Mouse (Mus musculus): Measurements from ENCODE around the gene Hjurp. TPM values are rescaled to one million over a fixed set of nuclear protein-coding genes. Genes with fewer than 3 reads are reported as not detected.

Hjurp gene
- 77.9 and 81.6 TPM in 2 replicates for polyA plus RNA-seq (2015; fragmentation: Nextera tagmentation; extraction: Ambion mirVana)

DNA sequence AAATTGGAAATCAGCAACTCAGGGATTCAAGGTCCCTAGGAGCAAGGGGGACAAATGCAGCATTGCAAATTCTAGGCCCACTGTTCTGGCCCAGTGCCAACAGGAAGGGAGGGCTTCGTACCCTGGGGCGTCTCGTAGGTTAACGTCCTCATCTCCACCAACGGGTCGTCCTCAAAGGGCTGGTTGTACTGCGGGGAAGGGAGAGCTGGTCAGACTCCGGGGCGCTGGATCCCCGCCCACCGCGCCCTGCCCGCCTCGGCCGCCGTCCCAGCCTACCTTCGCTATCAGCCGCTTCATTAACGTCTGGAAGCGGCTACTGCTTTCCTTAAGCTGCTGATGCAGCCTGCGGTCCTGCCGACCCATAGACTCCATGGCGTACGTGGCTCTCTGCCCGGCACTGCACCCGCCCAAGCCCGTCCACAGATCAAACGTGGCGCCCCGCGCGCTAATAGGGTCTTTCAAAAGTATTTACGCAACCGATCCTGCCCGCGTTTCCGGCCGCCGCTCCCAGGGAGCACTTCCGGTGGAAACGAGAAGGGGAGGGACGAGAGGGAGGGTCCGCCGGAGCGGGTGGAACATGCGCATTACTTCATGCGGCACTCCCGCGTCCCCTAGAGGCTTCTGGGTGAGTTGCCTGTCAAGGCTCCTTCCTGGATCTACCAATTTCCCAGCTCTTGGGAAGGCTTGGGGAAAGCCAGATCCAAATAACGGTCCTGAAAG lies at the start of gene Hjurp, which contains the start of gene Trpm8:
Gene Hjurp, minus strand, starts transcription at position 536 of the 720 bp plus-strand sequence.
Gene Trpm8, plus strand, starts transcription at position 564 of the 720 bp plus-strand sequence.
- Histone ChIP-seq H3K9me3 (peaks cover 4% of the 10 kb centered on the region; the same call in 1 of the 2 replicates), H3K36me3 (0 out of 2 replicates have a peak, but pooled peaks cover 14% of the 10 kb centered on the region), H3K27ac (replicated peaks) (peak within 1 kb of the TSS; percentile 57), H3K9ac (peak within 1 kb of the TSS; percentile 52), H3K4me3 (peak within 1 kb of the TSS; percentile 42), H3K27me3 (no peaks in the 10 kb centered on the region), H3K4me2 (peak within 1 kb of the TSS; percentile 56), H3K4me1 (replicated peaks) (peaks cover 21% of the 10 kb centered on the region)
- peak; percentile 97 for ATAC-seq (ENCODE audit: low FRiP score, low read depth)
- WGBS: under 1% methylated on average over 50 of the region's 50 CpGs

DNA sequence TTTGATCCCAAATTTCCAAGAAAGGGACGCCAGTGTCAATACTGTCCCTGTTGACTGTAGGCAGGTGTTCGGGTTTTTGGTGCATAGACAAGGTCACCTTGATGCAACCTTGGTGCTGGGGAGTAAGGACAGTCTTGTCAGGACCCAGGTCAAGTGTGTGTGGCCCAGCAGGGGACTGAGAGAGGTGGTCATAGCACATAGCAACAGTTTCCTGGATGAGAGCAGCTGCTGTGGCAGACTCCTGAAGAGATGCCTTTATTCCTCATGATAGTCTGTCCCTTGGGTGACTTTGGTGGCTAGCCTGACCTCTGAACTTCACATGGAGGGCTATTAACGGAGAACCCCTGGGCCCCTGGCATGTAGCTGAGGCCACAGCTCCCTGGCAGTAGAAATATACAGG lies 45.7 kb upstream of the Hjurp start:
- Histone ChIP-seq H3K4me2 (no peak overlapping the region), H3K9me3 (no peaks in the 10 kb centered on the region), H3K27ac (replicated peaks) (no peak overlapping the region), H3K36me3 (no peaks in the 10 kb centered on the region), H3K4me3 (no peak overlapping the region), H3K27me3 (no peaks in the 10 kb centered on the region), H3K4me1 (replicated peaks) (no peaks in the 10 kb centered on the region), H3K9ac (no peak overlapping the region)
- ATAC-seq (ENCODE audit: low FRiP score, low read depth): no peak
- 78% methylated on average over 3 of the region's 3 CpGs for WGBS

DNA sequence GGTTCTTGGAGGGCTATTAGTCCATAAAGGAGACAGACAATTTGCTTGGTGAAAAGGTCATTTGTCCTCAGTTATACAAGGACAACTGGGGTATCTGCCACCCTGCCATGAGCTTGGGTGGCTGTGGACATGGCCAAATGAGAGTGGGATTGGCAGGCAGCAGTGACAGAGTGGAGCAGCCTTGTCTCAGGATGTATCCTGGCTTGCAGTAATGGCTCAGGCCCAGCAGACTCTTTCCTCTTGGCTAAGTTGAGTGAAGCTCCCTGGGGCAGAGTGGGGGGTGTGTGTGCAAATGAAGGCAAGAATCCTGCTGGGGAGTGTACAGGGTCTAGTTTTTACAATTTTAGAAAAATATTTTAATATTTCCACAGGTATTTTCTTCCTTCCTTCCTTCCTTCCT lies 44.7 kb upstream of the Hjurp start:
- Histone ChIP-seq H3K9me3 (no peaks in the 10 kb centered on the region), H3K36me3 (no peaks in the 10 kb centered on the region), H3K4me3 (no peak overlapping the region), H3K4me1 (replicated peaks) (no peaks in the 10 kb centered on the region), H3K27ac (replicated peaks) (no peak overlapping the region), H3K4me2 (no peak overlapping the region), H3K9ac (no peak overlapping the region), H3K27me3 (no peaks in the 10 kb centered on the region)
- ATAC-seq (ENCODE audit: low FRiP score, low read depth): no peak

DNA sequence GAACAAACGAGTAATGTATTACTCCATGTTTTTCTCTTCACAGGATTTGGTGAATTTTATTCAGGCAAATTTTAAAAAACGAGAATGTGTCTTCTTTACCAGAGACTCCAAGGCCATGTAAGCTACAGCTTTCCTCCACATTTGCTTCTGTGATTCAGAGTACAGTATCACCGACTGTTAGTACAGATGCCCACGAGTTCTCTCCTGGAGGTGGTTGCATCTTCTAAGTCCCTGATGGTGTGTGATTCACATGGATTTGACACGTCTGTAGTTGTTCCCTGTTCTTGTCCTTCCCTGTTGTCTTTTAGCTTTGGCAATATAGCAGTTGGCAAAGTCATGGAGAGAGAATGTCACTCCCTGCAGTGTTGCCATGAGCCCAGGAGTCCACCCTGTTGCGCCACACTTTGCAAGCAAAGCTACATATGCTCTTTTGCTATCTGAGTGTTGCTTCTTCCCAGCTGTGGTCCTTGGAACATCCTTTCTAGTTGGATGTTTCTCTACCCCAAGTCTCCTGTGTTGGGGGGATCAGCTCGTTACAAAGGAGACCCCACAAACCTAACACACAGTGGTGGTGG lies 43.5 kb upstream of the Hjurp start:
- no peak overlapping the region for H3K27ac ChIP-seq (replicated peaks)
- H3K36me3 ChIP-seq: no peaks in the 10 kb centered on the region
- no peak for ATAC-seq (ENCODE audit: low FRiP score, low read depth)
- no peak overlapping the region for H3K9ac ChIP-seq
- no peak overlapping the region for H3K4me3 ChIP-seq
- WGBS: 80% methylated on average over 7 of the region's 7 CpGs
- no peak overlapping the region for H3K4me2 ChIP-seq
- no peaks in the 10 kb centered on the region for H3K27me3 ChIP-seq
- H3K9me3 ChIP-seq: no peaks in the 10 kb centered on the region
- H3K4me1 ChIP-seq (replicated peaks): no peaks in the 10 kb centered on the region

DNA sequence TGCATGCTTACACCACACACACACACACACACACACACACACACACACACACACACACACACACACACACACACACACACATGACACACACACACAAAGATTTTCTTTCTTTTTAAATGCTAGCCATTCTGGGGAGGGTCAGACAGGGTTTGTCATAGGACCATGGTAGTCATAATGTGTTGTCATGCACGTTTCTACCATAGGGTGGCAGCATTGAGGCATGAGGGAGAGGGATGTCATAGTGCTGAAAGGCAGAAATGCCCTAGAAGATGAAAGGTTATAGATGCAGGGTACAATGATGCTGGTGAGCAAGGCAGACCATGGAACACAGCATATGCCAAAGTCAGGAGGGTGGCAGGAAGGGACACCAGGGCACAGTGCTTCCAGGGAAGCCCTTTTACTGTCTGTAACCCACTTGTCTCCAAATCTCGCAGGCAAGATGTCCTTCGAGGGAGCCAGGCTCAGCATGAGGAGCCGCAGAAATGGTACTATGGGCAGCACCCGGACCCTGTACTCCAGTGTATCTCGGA lies 41.2 kb upstream of the Hjurp start:
- WGBS: 76% methylated on average over 6 of the region's 6 CpGs
- ATAC-seq (ENCODE audit: low FRiP score, low read depth): no peak
- no peaks in the 10 kb centered on the region for H3K36me3 ChIP-seq
- no peaks in the 10 kb centered on the region for H3K27me3 ChIP-seq
- no peak overlapping the region for H3K9ac ChIP-seq
- no peak overlapping the region for H3K4me3 ChIP-seq
- no peak overlapping the region for H3K27ac ChIP-seq (replicated peaks)
- H3K4me1 ChIP-seq (replicated peaks): no peaks in the 10 kb centered on the region
- H3K4me2 ChIP-seq: no peak overlapping the region
- H3K9me3 ChIP-seq: no peaks in the 10 kb centered on the region

DNA sequence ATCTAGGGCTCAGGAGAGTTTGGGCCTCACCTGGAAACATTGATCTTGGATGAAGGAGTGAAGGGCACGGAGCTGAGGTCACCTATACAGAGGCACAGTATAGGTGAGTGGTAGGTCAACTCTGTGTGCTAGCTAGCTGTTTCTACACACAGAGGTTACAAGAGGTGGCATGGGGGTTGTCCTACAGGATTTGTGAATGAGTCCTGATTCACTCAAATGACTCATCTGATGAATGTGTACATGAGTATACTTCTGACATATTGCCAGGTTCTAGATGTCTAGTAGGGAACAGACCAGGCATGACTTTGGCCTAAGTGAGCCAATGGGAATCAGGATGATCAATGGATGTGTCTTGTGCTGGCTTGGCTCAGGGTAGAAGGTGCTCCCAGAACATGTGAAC lies 39.8 kb upstream of the Hjurp start:
- no peak overlapping the region for H3K27ac ChIP-seq (replicated peaks)
- no peak for ATAC-seq (ENCODE audit: low FRiP score, low read depth)
- H3K9ac ChIP-seq: no peak overlapping the region
- no peaks in the 10 kb centered on the region for H3K27me3 ChIP-seq
- H3K36me3 ChIP-seq: no peaks in the 10 kb centered on the region
- no peaks in the 10 kb centered on the region for H3K4me1 ChIP-seq (replicated peaks)
- H3K4me3 ChIP-seq: no peak overlapping the region
- H3K9me3 ChIP-seq: no peaks in the 10 kb centered on the region
- no peak overlapping the region for H3K4me2 ChIP-seq
- WGBS: 97% methylated on average over 1 of the region's 1 CpGs

DNA sequence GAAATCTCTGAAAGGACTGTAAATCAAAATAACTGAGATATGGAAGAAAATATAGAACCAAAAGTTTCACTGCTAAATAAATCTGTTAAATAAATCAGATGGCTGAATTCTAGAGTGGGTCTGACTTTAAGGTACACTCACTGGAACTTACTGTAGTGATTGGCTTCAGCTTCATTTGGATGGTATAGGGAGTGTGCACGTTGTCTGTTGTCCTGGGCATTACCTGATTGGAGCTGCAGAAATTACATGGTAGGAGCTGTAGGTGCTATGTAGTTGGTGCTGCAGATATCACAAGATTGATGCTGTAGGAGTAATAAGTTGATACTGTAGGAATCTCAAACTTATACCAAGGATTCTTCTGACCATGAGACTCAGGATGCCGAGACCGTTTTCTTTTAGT lies 32.9 kb upstream of the Hjurp start:
- 70% methylated on average over 3 of the region's 3 CpGs for WGBS
- no peaks in the 10 kb centered on the region for H3K36me3 ChIP-seq
- H3K27me3 ChIP-seq: no peaks in the 10 kb centered on the region
- H3K4me1 ChIP-seq (replicated peaks): no peaks in the 10 kb centered on the region
- H3K4me2 ChIP-seq: no peak overlapping the region
- H3K9me3 ChIP-seq: peaks cover 37% of the 10 kb centered on the region
- H3K27ac ChIP-seq (replicated peaks): no peak overlapping the region
- no peak for ATAC-seq (ENCODE audit: low FRiP score, low read depth)
- H3K4me3 ChIP-seq: no peak overlapping the region
- H3K9ac ChIP-seq: no peak overlapping the region

DNA sequence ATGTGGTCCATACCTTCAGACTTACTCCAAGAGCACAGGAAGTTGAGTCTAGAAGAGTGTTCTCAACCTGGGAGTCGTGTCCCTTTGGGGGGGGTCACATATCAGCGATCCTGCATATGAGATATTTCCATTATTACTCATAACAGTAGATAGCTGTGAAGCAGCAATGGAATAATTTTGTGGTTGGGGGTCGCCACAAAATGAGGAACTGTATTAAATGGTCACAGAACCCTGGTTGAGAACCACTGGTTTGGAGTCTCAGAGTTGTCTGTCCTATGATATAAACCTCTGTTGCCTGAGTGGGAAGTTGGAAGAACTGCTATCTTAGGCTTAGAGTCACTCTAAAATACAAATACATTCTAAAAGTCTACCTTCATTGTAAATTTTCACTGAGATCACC lies 32.5 kb upstream of the Hjurp start:
- 60% methylated on average over 3 of the region's 3 CpGs for WGBS
- Histone ChIP-seq H3K4me2 (no peak overlapping the region), H3K27ac (replicated peaks) (no peak overlapping the region), H3K27me3 (no peaks in the 10 kb centered on the region), H3K9me3 (peaks cover 41% of the 10 kb centered on the region), H3K36me3 (no peaks in the 10 kb centered on the region), H3K4me1 (replicated peaks) (no peaks in the 10 kb centered on the region), H3K4me3 (no peak overlapping the region), H3K9ac (no peak overlapping the region)
- 0 out of 2 replicates have a peak, but pooled peaks have one; percentile 12 for ATAC-seq (ENCODE audit: low FRiP score, low read depth)

DNA sequence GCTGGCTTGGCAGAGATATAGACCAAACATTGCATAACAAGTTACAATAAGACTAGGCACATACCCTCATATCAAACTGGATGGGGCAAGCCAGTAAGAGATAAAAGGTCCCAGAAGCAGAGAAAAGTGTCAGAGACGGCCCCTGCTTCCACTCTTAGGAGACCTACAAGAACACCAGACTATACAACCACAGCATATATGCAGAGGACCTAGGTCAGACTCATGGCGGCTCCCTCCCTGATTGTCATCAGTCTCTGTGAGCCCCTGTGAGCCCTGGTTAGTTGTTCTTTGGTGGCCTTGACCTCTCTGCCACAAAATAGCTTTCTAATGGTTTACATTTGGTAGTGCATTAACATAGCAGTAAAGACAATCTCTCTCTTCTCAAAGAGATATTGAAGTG lies 31.6 kb upstream of the Hjurp start:
- Histone ChIP-seq H3K36me3 (no peaks in the 10 kb centered on the region), H3K9ac (no peak overlapping the region), H3K27me3 (no peaks in the 10 kb centered on the region), H3K9me3 (peaks cover 47% of the 10 kb centered on the region), H3K4me2 (no peak overlapping the region), H3K4me3 (no peak overlapping the region), H3K27ac (replicated peaks) (no peak overlapping the region), H3K4me1 (replicated peaks) (no peaks in the 10 kb centered on the region)
- WGBS: 55% methylated on average over 2 of the region's 2 CpGs
- no peak for ATAC-seq (ENCODE audit: low FRiP score, low read depth)

DNA sequence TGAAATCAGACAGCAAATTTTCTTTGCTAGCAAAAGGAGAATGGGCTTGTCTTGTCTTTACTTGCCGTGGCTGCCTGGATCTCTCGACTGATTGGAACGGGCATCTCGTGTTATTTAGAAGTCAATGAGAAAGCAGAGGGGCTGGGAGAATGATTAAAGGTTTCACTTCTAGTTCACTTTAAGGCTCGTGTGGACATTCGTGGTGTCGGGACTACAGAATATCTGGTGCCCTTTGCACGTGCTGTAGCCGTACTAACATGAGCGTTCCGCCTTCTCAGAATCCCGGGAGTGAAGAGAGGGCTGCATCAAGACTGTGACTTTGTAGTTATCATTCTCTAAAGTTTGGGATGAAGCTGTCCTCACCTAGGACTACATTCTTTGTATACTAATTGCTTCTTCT lies 29.7 kb upstream of the Hjurp start:
- Histone ChIP-seq H3K4me3 (no peak overlapping the region), H3K27me3 (no peaks in the 10 kb centered on the region), H3K36me3 (no peaks in the 10 kb centered on the region), H3K9ac (no peak overlapping the region), H3K27ac (replicated peaks) (no peak overlapping the region), H3K9me3 (peaks cover 60% of the 10 kb centered on the region), H3K4me2 (no peak overlapping the region), H3K4me1 (replicated peaks) (no peaks in the 10 kb centered on the region)
- 67% methylated on average over 12 of the region's 12 CpGs for WGBS
- no peak for ATAC-seq (ENCODE audit: low FRiP score, low read depth)

DNA sequence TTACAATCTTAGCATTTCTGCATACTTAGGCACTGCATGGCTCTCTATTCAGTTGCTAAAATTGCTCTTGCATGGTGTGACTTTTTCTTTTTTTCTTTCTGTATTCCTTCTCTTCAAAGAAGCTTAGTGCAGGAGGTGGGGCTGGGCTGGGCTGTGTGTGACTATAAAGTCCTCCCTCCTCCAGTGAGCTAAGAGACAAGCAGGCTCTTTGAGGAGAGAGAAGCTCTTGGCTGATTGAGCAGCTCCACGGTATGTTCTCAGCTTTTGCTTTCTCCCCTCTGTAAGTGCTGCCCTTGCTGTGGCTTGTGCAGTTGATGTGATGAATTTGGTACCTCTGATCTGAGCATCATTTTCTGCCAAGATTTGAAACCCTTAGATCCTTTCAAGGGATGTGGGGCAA lies 29.1 kb upstream of the Hjurp start:
- H3K4me1 ChIP-seq (replicated peaks): no peaks in the 10 kb centered on the region
- H3K27ac ChIP-seq (replicated peaks): no peak overlapping the region
- H3K36me3 ChIP-seq: no peaks in the 10 kb centered on the region
- no peak overlapping the region for H3K4me3 ChIP-seq
- 57% methylated on average over 1 of the region's 1 CpGs for WGBS
- H3K9ac ChIP-seq: no peak overlapping the region
- no peaks in the 10 kb centered on the region for H3K27me3 ChIP-seq
- H3K4me2 ChIP-seq: no peak overlapping the region
- ATAC-seq (ENCODE audit: low FRiP score, low read depth): no peak
- H3K9me3 ChIP-seq: peaks cover 67% of the 10 kb centered on the region

DNA sequence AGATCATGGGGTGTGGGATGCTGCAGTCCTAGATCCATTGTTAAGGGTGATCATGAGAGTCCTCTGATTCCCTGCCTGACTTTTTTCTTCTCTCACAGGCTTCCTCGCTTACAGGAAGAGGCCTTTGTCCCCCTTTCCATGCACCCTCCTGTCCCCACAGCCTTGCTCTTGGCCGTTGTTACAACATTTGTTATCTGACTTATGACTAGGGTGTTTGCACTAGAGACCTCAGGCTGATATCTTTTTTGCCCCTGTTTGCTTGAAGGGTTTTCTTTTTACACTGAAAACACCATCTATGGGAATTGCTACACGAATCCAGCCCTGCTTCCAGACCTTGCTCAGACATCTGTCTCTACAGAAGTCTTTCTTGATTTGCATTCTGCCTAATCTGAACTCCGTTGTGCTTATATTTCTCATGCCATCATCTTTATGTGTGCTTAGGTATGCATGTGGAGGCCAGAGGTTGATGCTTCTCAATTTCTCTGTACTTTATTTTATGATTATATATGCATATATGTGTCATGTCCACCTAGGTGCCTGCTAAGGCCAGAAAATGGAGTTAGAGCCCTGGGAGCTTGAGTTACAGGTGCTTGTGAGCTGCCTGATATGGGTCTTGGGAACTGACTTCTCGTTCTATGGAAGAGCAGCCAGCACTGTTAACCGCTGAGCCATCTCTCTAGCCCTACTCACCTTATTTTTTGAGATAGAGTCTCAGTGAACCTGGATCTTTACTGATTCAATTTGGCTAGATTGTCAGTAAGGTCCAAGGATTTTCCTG lies 27.8 kb upstream of the Hjurp start:
- H3K4me3 ChIP-seq: no peak overlapping the region
- H3K4me2 ChIP-seq: no peak overlapping the region
- no peaks in the 10 kb centered on the region for H3K27me3 ChIP-seq
- H3K4me1 ChIP-seq (replicated peaks): no peaks in the 10 kb centered on the region
- H3K9ac ChIP-seq: no peak overlapping the region
- no peak for ATAC-seq (ENCODE audit: low FRiP score, low read depth)
- WGBS: 51% methylated on average over 6 of the region's 6 CpGs
- peaks cover 77% of the 10 kb centered on the region for H3K9me3 ChIP-seq
- no peaks in the 10 kb centered on the region for H3K36me3 ChIP-seq
- no peak overlapping the region for H3K27ac ChIP-seq (replicated peaks)

Data from hindbrain, embryonic 15.5 days (tissue).